Mouse (Mus musculus) urinary bladder, adult 18-20 months (tissue): ENCODE data around the gene Cdkal1.

Experiments used
- DNase-seq, 2 experiments: peaks; one replicate each; pipeline ENCODE4 v3.0.0; 2022; ENCODE audit warnings: low spot score in 2 of 2, mixed read lengths in 2 of 2

Gene Cdkal1

GRCm38 (mm10) chr13:29580780-29581179, 274.7 kb downstream of the Cdkal1 start:
- DNase-seq = no peak

GRCm38 (mm10) chr13:29580009-29580408, 275.5 kb downstream of the Cdkal1 start:
- no peak for DNase-seq

GRCm38 (mm10) chr13:29578621-29579020, 276.9 kb downstream of the Cdkal1 start:
- no peak for DNase-seq

- no peak for DNase-seq
Measured at GRCm38 (mm10) chr13:29574784-29575183, 280.7 kb downstream of the Cdkal1 start.

- no peak for DNase-seq
Measured at GRCm38 (mm10) chr13:29572477-29572876, 283.0 kb downstream of the Cdkal1 start.

GRCm38 (mm10) chr13:29565710-29566109, 289.8 kb downstream of the Cdkal1 start:
- DNase-seq = no peak

GRCm38 (mm10) chr13:29559188-29559587, 296.3 kb downstream of the Cdkal1 start:
- DNase-seq = no peak

GRCm38 (mm10) chr13:29555160-29555785, 300.2 kb downstream of the Cdkal1 start:
- no peak for DNase-seq

- no peak for DNase-seq
Measured at GRCm38 (mm10) chr13:29553792-29554191, 301.7 kb downstream of the Cdkal1 start.

GRCm38 (mm10) chr13:29552322-29552870, 303.1 kb downstream of the Cdkal1 start:
- DNase-seq = no peak

- DNase-seq = no peak
Measured at GRCm38 (mm10) chr13:29550886-29551285, 304.6 kb downstream of the Cdkal1 start.

GRCm38 (mm10) chr13:29550203-29550602, 305.3 kb downstream of the Cdkal1 start:
- no peak for DNase-seq

- DNase-seq = no peak
Measured at GRCm38 (mm10) chr13:29549761-29550160, 305.7 kb downstream of the Cdkal1 start.

GRCm38 (mm10) chr13:29537906-29538305, 317.6 kb downstream of the Cdkal1 start:
- no peak for DNase-seq

GRCm38 (mm10) chr13:29533586-29533985, 321.9 kb downstream of the Cdkal1 start:
- no peak for DNase-seq

- no peak for DNase-seq
Measured at GRCm38 (mm10) chr13:29528344-29528743, 327.1 kb downstream of the Cdkal1 start.

- DNase-seq = no peak
Measured at GRCm38 (mm10) chr13:29521321-29521720, 334.2 kb downstream of the Cdkal1 start.

- DNase-seq = no peak
Measured at GRCm38 (mm10) chr13:29514071-29514470, 341.4 kb downstream of the Cdkal1 start.

GRCm38 (mm10) chr13:29504861-29505568, 350.5 kb downstream of the Cdkal1 start:
- peak; percentile 6 to 23 for DNase-seq

GRCm38 (mm10) chr13:29503147-29504044, 352.1 kb downstream of the Cdkal1 start:
- no peak for DNase-seq

- DNase-seq = no peak
Measured at GRCm38 (mm10) chr13:29502481-29503146, 352.9 kb downstream of the Cdkal1 start.
